Mouse (Mus musculus): Measurements from ENCODE around the gene Nol10.
A peak's percentile ranks its signal among the peaks of the same experiment; 100 is the strongest.

GRCm38 (mm10) chr12:17371589-17372235 lies 23.5 kb downstream of the Nol10 start:
- TF ChIP-seq CTCF (IDR thresholded peaks at IDR 0.05; ENCODE audit: low read depth) (peak; percentile 73), EP300 (IDR thresholded peaks at IDR 0.05; ENCODE audit: low read depth) (no peak)
